Mouse (Mus musculus) liver, embryonic 12.5 days (tissue): ENCODE measurements around the gene S100a10. TPM values are rescaled to one million over a fixed set of nuclear protein-coding genes. Genes with fewer than 3 reads are reported as not detected.
A peak's percentile ranks its signal among the peaks of the same experiment; 100 is the strongest.

Experiments used
- ATAC-seq: fragments of 200-750 bp; cut with Nextera tagmentation; 2 replicates; pipeline ENCODE4 v1.8.0; 2017; ENCODE audit warnings: moderate number of reproducible peaks, mild to moderate bottlenecking, moderate library complexity
- H3K27ac ChIP-seq: fragments of 300-500 bp; sonication (generic); 2 replicates; pipeline ENCODE4 v1.5.1; 2016; ENCODE audit warnings: mild to moderate bottlenecking
- H3K27me3 ChIP-seq: fragments of 300-500 bp; sonication (generic); replicated peaks from 2 replicates; pipeline ENCODE4 v1.6.1; 2016; ENCODE audit warnings: mild to moderate bottlenecking, moderate library complexity
- H3K36me3 ChIP-seq: fragments of 300-500 bp; sonication (generic); 2 replicates; pipeline ENCODE4 v1.6.1; 2016; ENCODE audit warnings: mild to moderate bottlenecking, moderate library complexity
- H3K4me1 ChIP-seq: fragments of 300-500 bp; sonication (generic); 2 replicates; pipeline ENCODE4 v1.6.1; 2016
- H3K4me2 ChIP-seq: fragments of 300-500 bp; sonication (generic); 2 replicates; pipeline ENCODE4 v1.6.1; 2016; ENCODE audit warnings: mild to moderate bottlenecking, moderate library complexity
- H3K4me3 ChIP-seq: fragments of 300-500 bp; sonication (generic); 2 replicates; pipeline ENCODE4 v1.5.1; 2016; ENCODE audit warnings: mild to moderate bottlenecking, moderate library complexity
- H3K9ac ChIP-seq: fragments of 300-500 bp; sonication (generic); 2 replicates; pipeline ENCODE4 v1.6.1; 2016; ENCODE audit warnings: mild to moderate bottlenecking, moderate library complexity
- H3K9me3 ChIP-seq: fragments of 300-500 bp; sonication (generic); replicated peaks from 2 replicates; pipeline ENCODE4 v1.6.1; 2016; ENCODE audit warnings: mild to moderate bottlenecking, moderate library complexity
- WGBS: fragments of 180-500 bp; shearing (Covaris S2); methylation state at CpG from one replicate; pipeline ENCODE4 v1.1.7; 2016; ENCODE audit not compliant: insufficient replicate concordance; 5-methylcytosine and 5-hydroxymethylcytosine counted together
- polyA plus RNA-seq: library from polyadenylated mRNA; unstranded; fragments of >200 nt; fragmentation: Nextera tagmentation; extraction: Ambion mirVana; gene quantifications from 2 replicates; pipeline ENCODE4 v1.2.1, GENCODE M21; 2016

S100a10 gene
- polyA plus RNA-seq = 87.8 and 91.1 TPM in 2 replicates

DNA sequence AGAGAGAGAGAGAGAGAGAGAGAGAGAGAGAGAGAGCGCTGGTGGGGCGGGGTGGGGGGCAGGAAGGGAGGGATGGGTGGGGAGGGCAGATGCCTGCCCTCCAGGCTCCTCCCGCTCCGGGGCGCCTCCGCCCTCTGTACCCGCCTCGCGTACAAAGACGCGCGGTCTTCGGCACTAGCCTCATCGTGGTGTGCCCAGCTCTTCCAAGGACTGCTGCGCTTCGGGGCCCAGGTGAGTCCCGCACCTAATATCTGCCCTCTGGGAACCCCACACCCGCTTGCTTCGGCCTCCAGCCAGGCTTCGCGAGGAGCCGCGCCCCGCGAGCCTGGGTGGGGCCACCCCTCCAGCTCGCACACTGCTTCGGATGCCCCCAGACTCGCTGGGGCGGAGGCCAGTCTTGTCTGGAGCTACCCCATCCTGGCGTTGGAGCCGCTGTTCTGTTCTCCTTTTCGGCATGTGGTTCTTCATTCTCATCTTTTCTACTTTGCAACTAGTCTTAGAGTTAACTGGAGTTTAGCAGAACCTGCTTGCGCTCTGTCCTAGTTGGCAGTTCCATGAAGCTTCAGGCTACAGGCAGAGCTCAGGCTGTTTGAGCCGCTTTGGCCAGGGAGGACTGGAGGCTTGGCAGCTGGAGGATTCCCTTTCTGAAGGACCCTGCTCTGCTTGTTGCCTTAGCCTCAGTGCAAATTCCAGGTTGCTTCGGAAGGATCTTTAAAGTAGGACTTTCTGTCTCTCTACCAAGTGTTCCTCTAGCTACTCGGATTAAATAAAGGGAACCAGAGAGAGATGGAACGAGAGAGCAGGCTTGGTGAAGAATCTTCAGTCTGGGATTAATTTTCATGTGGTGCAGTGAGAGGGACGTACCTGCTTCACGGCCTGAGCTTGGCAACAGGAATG, at the start of gene S100a10:
TSS of gene S100a10 (plus strand) at position 100 of the 897 bp plus-strand sequence.
- peak; percentile 84 for ATAC-seq
- Histone ChIP-seq H3K4me3 (peak within 1 kb of the TSS; percentile 59), H3K4me1 (peaks cover 32% of the 10 kb centered on the region), H3K27ac (peak within 1 kb of the TSS; percentile 50; the same call in 1 of the 2 replicates), H3K4me2 (peak within 1 kb of the TSS; percentile 83), H3K27me3 (peaks cover 4% of the 10 kb centered on the region), H3K36me3 (no peaks in the 10 kb centered on the region), H3K9me3 (no peaks in the 10 kb centered on the region), H3K9ac (peak within 1 kb of the TSS; percentile 65)
- under 1% methylated on average over 36 of the region's 39 CpGs for WGBS

DNA sequence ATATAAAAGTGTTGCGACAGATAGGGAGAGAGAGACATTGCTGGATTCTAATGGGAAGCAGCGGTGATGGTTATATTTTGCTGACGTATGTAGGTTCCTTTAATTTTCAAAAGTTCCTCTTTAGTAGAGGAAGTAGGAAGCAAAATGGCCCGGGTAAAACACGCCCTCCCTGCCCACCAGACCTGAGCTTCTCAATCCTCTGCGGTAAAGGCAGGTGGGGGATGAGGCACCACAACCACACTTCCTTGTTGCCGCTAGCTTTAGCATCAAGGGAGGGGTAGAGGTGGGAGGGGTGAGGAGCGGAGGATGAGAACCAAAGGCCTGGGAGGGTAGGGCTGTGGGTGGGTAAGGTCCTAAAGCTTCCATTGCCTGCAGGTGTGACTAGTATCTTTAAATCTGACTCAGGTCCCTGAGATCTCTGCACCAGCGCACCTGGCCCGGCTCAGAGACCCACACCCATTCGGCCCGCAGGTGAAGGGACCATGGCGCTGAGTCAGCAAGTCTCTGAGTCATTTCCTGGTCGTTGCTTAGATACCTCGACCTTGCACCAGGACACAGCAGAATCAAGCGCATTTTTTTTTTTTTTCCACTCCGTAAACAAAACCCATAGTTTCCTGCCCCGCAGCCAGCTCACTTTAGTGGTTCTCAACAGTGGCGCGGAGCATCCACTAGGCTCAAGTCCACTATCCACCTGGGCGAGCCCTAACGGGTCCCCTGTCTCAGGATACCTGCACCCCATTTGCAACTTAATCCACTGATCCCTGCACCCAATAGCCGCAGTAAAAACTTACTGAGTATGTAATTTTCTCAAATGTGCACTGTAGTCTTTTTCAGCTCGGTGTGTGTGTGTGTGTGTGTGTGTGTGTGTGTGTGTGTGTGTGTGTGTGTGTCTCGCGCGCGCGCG, 48.7 kb upstream of the S100a10 start:
- no peak overlapping the region for H3K4me3 ChIP-seq
- WGBS = 26% methylated on average over 30 of the region's 30 CpGs
- 0 out of 2 replicates have a peak, but pooled peaks have one; percentile 44 for ATAC-seq

DNA sequence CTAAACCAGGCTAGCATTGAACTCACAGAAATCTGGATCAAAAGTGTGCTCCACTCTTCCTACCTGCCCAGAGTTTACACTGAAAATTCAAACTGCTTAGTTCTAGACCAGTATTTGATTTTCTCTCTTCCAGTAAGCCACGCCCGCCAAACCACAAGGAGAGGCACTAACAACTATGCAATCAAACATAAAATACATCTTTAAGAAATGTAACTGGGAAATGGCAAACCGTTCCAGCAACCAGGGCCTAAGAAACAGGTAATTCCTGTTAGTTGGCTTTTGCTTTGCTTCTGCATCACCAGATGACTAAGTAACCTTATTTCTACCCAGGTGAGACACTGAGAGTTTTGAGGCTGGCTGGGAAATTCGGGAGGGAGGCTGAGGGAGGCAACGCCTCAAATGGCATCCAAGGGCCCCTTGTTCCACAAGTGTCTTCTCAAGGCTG, 48.0 kb upstream of the S100a10 start:
- Histone ChIP-seq H3K4me1 (no peaks in the 10 kb centered on the region), H3K4me3 (no peak overlapping the region), H3K9ac (no peak overlapping the region), H3K27me3 (no peaks in the 10 kb centered on the region), H3K4me2 (no peak overlapping the region; the same call in 1 of the 2 replicates), H3K9me3 (no peaks in the 10 kb centered on the region), H3K36me3 (no peaks in the 10 kb centered on the region), H3K27ac (no peak overlapping the region)
- ATAC-seq = no peak
- 63% methylated on average over 5 of the region's 5 CpGs for WGBS

More for the DNA sequence above, 48.7 kb upstream of the S100a10 start:
- H3K9me3 ChIP-seq = no peaks in the 10 kb centered on the region
- H3K4me2 ChIP-seq = peak overlapping the region; percentile 27
- no peak overlapping the region for H3K9ac ChIP-seq
- no peaks in the 10 kb centered on the region for H3K4me1 ChIP-seq
- H3K27ac ChIP-seq = no peak overlapping the region
- H3K27me3 ChIP-seq = no peaks in the 10 kb centered on the region
- no peaks in the 10 kb centered on the region for H3K36me3 ChIP-seq

DNA sequence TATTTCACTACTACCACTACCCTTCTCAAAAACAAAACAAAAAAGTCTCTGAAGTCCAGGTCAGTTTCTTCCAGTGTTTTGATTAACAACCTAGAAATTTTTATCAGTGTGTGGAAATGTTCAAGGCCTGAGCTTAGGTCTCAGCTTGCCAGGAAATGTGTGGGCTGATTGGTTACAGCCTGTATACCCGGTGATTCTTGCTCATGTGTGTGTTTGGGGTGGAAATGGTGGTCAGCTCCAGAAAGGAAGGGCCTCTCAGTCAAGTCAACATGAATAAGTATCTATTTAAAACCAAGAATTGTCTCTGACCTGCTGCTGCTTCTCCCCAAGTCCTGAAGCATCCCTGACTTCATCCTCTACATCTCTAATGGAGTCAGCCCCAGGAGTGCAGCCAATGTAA, 45.6 kb upstream of the S100a10 start:
- 25% methylated on average over 1 of the region's 1 CpGs for WGBS
- ATAC-seq = no peak

DNA sequence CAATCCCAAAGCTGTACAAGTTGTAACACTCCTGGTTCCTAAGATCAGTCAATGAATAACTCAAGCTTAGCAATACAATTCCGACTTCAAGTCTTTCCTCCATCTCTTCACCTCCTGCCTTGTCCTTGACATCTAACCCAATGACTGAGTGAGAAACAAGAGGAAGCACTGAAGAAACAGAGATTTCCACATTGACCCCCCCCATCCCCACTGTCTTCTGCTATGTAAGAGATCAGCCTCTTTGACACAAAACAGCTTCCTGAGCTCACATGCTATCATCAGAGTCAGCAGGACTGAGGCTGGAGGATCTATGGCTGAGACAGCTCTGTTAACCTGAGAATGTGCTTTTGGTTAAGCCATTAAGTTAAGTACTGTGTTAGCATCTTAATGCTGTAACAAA, 43.8 kb upstream of the S100a10 start:
- Histone ChIP-seq H3K36me3 (no peaks in the 10 kb centered on the region), H3K9ac (no peak overlapping the region), H3K4me3 (no peak overlapping the region), H3K27me3 (no peaks in the 10 kb centered on the region), H3K4me1 (no peaks in the 10 kb centered on the region), H3K4me2 (no peak overlapping the region), H3K9me3 (no peaks in the 10 kb centered on the region), H3K27ac (no peak overlapping the region)
- WGBS = 59% methylated on average over 1 of the region's 1 CpGs
- ATAC-seq = no peak

More for the DNA sequence above, 45.6 kb upstream of the S100a10 start:
- Histone ChIP-seq H3K27me3 (no peaks in the 10 kb centered on the region), H3K4me2 (no peak overlapping the region), H3K27ac (no peak overlapping the region), H3K4me1 (no peaks in the 10 kb centered on the region), H3K4me3 (no peak overlapping the region), H3K36me3 (no peaks in the 10 kb centered on the region), H3K9ac (no peak overlapping the region), H3K9me3 (no peaks in the 10 kb centered on the region)

DNA sequence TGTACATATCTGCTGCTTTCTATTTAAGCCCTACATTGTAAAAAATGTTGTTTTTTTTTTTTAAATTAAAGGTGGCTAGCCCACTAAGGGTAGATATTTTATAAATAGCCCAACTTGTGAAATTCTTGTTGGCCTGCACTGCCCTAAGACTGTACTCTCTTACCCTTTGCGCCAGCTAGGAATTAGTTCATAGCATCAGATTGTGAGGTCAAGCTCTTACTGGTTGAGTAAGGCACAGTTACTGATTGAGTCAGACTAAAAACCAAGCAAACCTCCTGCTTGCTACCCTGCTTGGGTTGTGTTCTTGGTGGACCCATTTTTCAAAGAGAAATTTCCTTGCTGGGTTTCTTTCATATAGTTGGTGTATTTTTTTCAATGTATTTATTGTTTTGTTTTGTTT, 43.1 kb upstream of the S100a10 start:
- ATAC-seq = no peak
- Histone ChIP-seq H3K27ac (no peak overlapping the region), H3K4me1 (no peaks in the 10 kb centered on the region), H3K4me2 (no peak overlapping the region), H3K27me3 (no peaks in the 10 kb centered on the region), H3K4me3 (no peak overlapping the region), H3K9me3 (no peaks in the 10 kb centered on the region), H3K36me3 (no peaks in the 10 kb centered on the region), H3K9ac (no peak overlapping the region)
- 81% methylated on average over 1 of the region's 1 CpGs for WGBS

DNA sequence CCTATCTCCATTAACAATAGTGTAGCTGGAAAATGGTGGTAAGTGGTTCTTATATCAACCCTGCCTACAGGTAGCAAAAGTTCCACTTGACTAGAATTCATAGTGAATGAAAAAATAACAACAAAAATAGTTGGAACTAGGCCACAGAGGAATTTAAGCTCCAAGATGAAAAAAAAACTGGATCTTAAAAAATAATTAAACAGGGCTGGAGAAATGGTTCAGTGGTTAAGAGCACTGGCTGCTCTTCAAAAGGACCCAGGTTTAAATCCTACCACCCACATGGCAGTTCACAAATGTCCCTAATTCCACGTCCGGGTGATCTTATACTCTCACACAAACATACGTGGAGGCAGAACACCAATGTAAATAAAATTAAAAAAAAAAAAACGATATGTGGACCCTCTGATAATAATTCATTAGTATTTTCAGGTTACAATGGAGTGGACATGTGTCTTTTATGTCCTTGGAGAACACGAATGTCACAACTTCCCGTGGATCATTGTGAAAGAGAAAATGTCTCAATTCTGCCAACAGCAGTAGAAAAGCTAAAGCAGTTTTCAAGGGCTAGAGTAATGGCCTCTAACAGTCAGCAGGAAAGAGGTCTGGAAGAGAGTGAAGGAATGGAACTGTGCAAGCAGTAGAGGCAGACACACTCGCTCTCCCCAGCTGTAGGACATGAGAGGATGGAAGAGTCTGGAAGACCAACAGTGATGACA, 42.3 kb upstream of the S100a10 start:
- Histone ChIP-seq H3K27ac (no peak overlapping the region), H3K4me2 (no peak overlapping the region), H3K36me3 (no peaks in the 10 kb centered on the region), H3K27me3 (no peaks in the 10 kb centered on the region), H3K9me3 (no peaks in the 10 kb centered on the region), H3K4me1 (no peaks in the 10 kb centered on the region), H3K9ac (no peak overlapping the region), H3K4me3 (no peak overlapping the region)
- no peak for ATAC-seq
- 70% methylated on average over 7 of the region's 7 CpGs for WGBS

DNA sequence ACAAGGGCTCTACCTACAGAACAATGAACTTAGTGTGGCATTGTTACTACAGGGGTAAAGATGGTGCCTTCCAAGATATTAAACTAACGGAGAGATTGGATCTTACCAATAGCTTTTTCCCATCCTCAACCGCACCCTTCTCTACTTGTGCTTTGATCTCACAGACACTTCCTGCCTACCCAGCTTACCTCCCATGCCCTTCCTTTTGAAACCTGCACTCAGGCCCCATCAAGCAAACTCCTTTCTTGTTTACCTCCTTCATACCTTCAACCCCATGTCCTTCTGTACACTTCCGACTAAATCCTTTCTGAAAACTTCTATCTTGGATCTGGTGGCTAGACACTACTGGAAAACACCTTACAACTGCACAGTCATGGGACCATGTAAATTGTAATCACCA, 40.3 kb upstream of the S100a10 start:
- H3K9ac ChIP-seq = no peak overlapping the region
- H3K4me3 ChIP-seq = no peak overlapping the region
- 71% methylated on average over 3 of the region's 3 CpGs for WGBS
- H3K4me1 ChIP-seq = no peaks in the 10 kb centered on the region
- H3K27me3 ChIP-seq = no peaks in the 10 kb centered on the region
- no peak overlapping the region for H3K4me2 ChIP-seq
- H3K36me3 ChIP-seq = no peaks in the 10 kb centered on the region
- no peak overlapping the region for H3K27ac ChIP-seq
- ATAC-seq = no peak
- no peaks in the 10 kb centered on the region for H3K9me3 ChIP-seq

DNA sequence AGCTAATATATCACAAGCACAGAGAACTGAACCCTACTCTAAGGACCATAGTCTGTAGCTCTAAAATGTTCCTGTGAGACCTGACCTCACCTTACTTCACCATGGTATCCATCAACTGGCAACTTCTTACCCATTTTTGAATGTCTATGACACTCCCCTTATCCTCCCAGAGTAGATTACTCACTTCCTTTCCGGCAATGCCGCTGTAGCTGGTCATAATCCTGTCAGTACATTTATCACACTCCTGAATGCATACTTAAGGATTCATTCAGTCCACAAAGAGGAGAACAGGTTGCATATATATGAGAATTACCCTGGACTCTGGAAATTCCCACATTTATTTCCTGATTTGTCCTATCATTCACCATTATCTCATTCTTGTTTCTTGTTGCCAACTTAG, 37.5 kb upstream of the S100a10 start:
- H3K4me1 ChIP-seq = peaks cover 17% of the 10 kb centered on the region
- no peaks in the 10 kb centered on the region for H3K36me3 ChIP-seq
- no peaks in the 10 kb centered on the region for H3K9me3 ChIP-seq
- H3K27me3 ChIP-seq = no peaks in the 10 kb centered on the region
- no peak overlapping the region for H3K27ac ChIP-seq
- no peak for ATAC-seq
- WGBS = 46% methylated on average over 2 of the region's 2 CpGs
- H3K4me3 ChIP-seq = no peak overlapping the region
- no peak overlapping the region for H3K4me2 ChIP-seq
- no peak overlapping the region for H3K9ac ChIP-seq

DNA sequence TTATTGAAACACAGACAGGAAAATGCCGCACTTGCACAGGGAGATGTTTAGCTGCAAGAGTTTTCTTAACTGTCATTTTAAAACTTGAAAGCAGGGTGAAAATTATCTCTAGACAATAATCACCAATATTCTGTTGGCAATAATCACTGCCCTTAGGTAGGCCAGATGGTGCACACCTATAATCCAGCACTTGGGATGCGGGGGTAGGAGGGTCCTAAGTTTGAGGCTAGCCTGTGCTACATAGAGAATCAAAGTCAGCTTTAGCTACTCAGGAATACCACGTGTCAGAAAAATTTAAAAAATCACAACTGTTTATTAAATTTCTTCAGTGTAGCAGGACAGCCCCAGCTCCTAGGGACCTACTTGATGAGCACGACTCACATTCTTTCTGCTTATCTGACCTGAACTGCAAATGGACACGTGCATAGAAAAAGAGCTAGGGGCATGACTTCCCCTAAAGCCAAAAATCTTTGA, 35.0 kb upstream of the S100a10 start:
- Histone ChIP-seq H3K9ac (no peak overlapping the region), H3K4me3 (peak overlapping the region; percentile 59), H3K4me1 (peaks cover 17% of the 10 kb centered on the region), H3K36me3 (0 out of 2 replicates have a peak, but pooled peaks cover 2% of the 10 kb centered on the region), H3K27me3 (no peaks in the 10 kb centered on the region), H3K27ac (no peak overlapping the region), H3K4me2 (peak overlapping the region; percentile 77), H3K9me3 (no peaks in the 10 kb centered on the region)
- peak; percentile 35 for ATAC-seq
- WGBS = 51% methylated on average over 5 of the region's 5 CpGs
